Mouse (Mus musculus): ENCODE measurements around the gene Ext2. TPM values are rescaled to one million over a fixed set of nuclear protein-coding genes. Genes with fewer than 3 reads are reported as not detected.
A peak's percentile ranks its signal among the peaks of the same experiment; 100 is the strongest.

Gene Ext2
- polyA plus RNA-seq, 1 experiment from 2014 or later, result 76.0 TPM

DNA sequence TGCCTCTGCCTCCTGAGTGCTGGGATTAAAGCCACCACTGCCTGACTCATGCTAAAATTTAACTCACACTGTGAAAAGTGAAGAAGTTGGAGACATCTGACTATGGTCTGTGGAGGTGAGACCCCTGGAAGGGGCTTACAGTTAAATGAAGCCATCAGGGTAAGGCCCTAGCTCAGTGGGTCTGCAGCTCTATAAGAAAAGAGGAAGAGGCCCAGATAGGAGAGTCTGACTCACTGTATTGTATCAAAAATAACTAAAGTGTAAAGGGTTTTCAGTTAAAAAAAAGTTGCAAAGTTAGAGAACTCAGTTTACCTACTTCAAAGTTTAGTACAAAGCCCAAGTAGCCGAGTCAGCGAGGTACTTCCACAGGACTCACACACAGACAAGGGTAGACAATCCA lies 19.4 kb downstream of the Ext2 start:
- Histone ChIP-seq H3K27ac (replicated peaks) (no peak overlapping the region), H3K36me3 (replicated peaks) (peaks cover 83% of the 10 kb centered on the region), H3K4me1 (peaks cover 6% of the 10 kb centered on the region; the same call in 1 of the 2 replicates), H3K9me3 (no peaks in the 10 kb centered on the region), H3K27me3 (replicated peaks; ENCODE audit: low read depth, poor library complexity, severe bottlenecking) (no peaks in the 10 kb centered on the region), H3K4me3 (no peak overlapping the region)
- whole genome bisulfite sequencing, result 95% methylated on average over 2 of the region's 2 CpGs
- no peak for DNase-seq (ENCODE audit: low spot score)

DNA sequence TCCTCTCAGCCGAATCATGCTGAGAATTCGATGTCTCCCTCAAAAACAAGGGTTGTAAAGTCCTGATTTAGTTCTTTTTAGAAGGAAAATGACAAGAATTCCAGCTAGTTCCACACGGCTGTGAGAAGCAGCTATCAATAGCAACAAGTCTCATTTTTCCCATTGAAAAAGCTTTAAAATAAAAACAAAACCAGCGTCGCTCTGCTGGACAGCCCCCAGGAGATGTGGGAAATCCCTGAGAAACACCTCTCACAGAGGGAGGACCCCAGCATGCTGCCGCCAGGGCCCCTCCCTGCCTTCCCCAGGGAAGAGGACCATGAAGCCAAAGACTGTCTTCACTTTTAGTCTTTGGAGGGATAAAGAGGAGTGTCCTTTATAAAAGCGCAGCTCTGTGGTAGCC lies 21.3 kb downstream of the Ext2 start:
- H3K4me1 ChIP-seq, result peaks cover 6% of the 10 kb centered on the region; the same call in 1 of the 2 replicates
- DNase-seq (ENCODE audit: low spot score), result no peak
- H3K9me3 ChIP-seq, result no peaks in the 10 kb centered on the region
- H3K36me3 ChIP-seq (replicated peaks), result peaks cover 83% of the 10 kb centered on the region
- no peaks in the 10 kb centered on the region for H3K27me3 ChIP-seq (replicated peaks; ENCODE audit: low read depth, poor library complexity, severe bottlenecking)
- H3K27ac ChIP-seq (replicated peaks), result no peak overlapping the region
- WGBS, result 85% methylated on average over 7 of the region's 7 CpGs
- H3K4me3 ChIP-seq, result no peak overlapping the region

DNA sequence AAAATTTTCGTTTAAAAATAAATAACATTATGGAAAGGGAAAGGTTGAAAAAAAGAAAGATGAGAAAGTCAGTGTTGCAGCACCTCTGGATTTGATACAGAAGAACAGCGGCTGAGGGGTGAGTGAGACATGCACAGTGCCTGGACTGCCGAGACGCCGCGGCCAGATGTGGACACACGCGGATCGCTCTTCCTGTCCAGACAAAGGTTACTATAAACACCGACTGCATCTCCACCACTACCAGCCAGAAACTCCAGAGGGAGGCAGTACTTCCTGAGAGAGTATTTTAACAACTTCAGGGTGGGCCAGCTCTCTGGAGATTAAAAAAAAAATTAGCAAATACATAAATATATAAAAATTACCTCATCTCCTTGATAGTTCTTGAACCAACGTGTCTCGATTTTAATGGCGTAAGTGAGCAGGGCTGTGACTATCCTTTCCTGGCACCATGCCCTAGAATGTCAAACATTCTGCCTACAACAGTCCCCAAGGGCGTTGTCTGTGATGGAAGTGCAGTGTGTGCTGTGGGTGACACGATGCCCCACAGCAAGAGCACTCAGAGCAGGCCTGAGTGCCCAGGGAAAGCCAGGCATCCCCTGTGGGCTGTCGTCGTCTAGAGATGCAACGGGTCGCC lies 25.1 kb downstream of the Ext2 start:
- H3K27ac ChIP-seq (replicated peaks), result no peak overlapping the region
- no peaks in the 10 kb centered on the region for H3K27me3 ChIP-seq (replicated peaks; ENCODE audit: low read depth, poor library complexity, severe bottlenecking)
- WGBS, result 86% methylated on average over 19 of the region's 19 CpGs
- H3K36me3 ChIP-seq (replicated peaks), result peaks cover 85% of the 10 kb centered on the region
- H3K4me3 ChIP-seq, result no peak overlapping the region
- H3K9me3 ChIP-seq, result no peaks in the 10 kb centered on the region
- H3K4me1 ChIP-seq, result peaks cover 9% of the 10 kb centered on the region; the same call in 1 of the 2 replicates
- no peak for DNase-seq (ENCODE audit: low spot score)

DNA sequence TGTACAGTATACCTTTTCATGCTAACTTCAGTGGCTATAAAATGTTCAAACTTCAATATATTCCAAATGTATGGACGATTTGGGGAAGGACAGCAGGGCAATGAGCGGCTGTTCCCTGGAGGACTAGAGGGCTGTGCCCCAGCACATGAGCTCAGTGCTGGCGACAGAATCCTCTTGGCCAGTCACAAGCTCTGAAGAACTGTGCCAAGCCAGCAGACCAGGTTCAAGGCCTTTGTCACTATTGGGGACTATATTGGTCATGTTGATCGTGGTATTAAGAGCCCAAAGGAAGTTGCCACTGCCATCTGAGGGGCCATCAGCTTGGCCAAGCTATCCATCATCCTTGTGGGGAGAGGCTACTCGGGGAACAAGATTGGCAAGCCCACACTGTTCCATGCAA lies 28.0 kb downstream of the Ext2 start:
- no peak for DNase-seq (ENCODE audit: low spot score)
- peaks cover 89% of the 10 kb centered on the region for H3K36me3 ChIP-seq (replicated peaks)
- H3K27ac ChIP-seq (replicated peaks), result no peak overlapping the region
- WGBS, result 88% methylated on average over 5 of the region's 5 CpGs
- no peaks in the 10 kb centered on the region for H3K9me3 ChIP-seq
- no peak overlapping the region for H3K4me3 ChIP-seq
- peaks cover 19% of the 10 kb centered on the region for H3K4me1 ChIP-seq
- no peaks in the 10 kb centered on the region for H3K27me3 ChIP-seq (replicated peaks; ENCODE audit: low read depth, poor library complexity, severe bottlenecking)

DNA sequence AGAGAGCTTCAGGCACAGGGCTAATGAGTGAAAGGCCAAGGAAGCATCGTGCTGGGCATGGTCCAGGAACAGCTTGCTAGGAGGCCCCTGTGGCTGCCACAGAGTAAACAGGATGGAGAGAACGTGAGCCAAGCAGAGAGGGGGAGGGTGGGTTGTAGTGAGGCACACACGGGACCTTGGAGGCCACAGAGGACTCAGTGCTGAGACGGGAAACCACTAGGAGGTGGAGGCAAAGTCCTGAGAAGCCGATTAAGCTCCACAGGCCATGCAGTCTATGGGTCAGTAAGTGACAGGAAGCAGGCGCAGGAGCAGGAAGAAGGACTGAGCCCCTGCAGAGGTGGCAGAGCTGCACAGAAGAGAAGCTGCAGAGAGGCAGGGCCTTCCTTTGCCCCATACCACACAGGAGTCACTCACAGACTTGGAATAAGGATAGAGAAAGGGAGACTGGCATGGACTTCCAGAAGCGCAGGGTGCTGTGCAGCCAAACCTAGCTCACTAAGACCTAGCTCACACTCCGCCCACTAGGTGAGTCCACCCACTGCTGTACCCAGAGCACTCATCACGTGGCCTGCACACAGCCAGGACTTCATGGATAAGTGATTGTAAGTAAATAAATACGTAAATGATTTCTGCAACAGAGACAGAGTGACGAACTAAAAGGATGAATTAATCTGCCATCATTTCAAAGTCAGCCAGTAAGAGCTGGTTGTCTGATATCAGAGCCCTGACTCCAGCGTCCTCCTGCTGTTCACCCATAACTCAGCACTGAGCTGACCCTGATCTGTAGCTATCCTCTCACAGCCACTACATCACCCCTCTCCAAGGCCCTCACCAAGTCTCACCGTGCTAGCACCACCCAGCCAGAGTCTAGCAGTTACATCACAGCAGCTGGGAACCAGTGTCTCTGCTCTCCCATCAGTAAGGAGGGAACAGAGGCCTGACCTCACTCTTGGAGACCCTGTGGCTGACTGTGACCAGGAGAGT lies 30.6 kb downstream of the Ext2 start:
- no peaks in the 10 kb centered on the region for H3K9me3 ChIP-seq
- 58% methylated on average over 13 of the region's 13 CpGs for WGBS
- H3K27me3 ChIP-seq (replicated peaks; ENCODE audit: low read depth, poor library complexity, severe bottlenecking), result no peaks in the 10 kb centered on the region
- H3K27ac ChIP-seq (replicated peaks), result peak overlapping the region; percentile 67
- peaks cover 88% of the 10 kb centered on the region for H3K36me3 ChIP-seq (replicated peaks)
- H3K4me1 ChIP-seq, result peaks cover 17% of the 10 kb centered on the region
- DNase-seq (ENCODE audit: low spot score), result no peak
- H3K4me3 ChIP-seq, result no peak overlapping the region

DNA sequence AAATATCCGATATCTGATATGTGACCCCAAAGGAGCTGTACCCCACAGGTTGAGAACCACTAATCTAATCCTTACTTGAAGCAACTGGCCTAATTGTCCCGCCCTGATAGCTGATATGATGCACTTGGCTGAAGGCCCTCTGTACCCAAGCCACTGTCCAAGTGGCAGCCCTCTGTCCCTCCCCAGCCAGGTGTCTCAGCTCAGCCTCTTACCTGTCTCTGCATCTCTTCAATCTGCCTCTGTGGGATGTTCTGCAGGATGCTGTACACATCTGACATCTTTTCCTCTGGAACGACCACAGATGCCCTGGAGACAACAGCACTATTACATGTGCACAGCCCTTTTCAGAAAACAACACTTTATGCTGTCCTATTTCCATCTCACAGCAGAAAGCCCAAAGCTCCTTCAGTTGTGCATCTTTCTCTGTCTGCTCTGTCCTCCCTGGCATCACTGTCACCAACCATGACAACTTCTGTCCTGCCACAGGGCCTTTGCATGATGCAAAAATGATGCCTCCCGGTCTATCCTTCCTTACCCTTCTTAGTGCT lies 31.5 kb downstream of the Ext2 start:
- DNase-seq (ENCODE audit: low spot score), result no peak
- H3K27me3 ChIP-seq (replicated peaks; ENCODE audit: low read depth, poor library complexity, severe bottlenecking), result no peaks in the 10 kb centered on the region
- H3K27ac ChIP-seq (replicated peaks), result no peak overlapping the region
- peaks cover 83% of the 10 kb centered on the region for H3K36me3 ChIP-seq (replicated peaks)
- WGBS, result 88% methylated on average over 4 of the region's 4 CpGs
- H3K4me3 ChIP-seq, result no peak overlapping the region
- peaks cover 23% of the 10 kb centered on the region for H3K4me1 ChIP-seq
- H3K9me3 ChIP-seq, result no peaks in the 10 kb centered on the region

DNA sequence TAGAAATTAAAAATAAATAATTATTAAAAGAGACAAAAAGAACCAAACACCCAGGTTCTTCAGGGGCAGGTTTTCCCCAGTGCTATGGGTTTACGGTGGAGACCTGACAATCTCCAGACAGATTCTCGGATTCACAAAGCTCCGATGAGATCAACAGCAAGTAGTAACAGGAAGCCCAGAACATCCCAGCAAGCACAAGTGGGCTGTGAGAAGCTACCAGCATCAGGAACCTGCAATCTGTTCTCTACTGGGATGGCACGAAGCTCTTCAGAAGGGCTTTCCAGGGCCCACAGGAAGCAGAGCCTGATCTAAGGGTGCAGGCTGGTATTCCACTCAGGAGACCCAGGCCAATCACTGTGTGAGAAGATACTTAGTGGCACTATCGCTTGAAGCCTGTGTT lies 33.8 kb downstream of the Ext2 start:
- Histone ChIP-seq H3K9me3 (no peaks in the 10 kb centered on the region), H3K27ac (replicated peaks) (no peak overlapping the region), H3K4me1 (peaks cover 45% of the 10 kb centered on the region), H3K4me3 (no peak overlapping the region), H3K36me3 (replicated peaks) (peaks cover 64% of the 10 kb centered on the region), H3K27me3 (replicated peaks; ENCODE audit: low read depth, poor library complexity, severe bottlenecking) (no peaks in the 10 kb centered on the region)
- 81% methylated on average over 5 of the region's 5 CpGs for WGBS
- DNase-seq (ENCODE audit: low spot score), result no peak

DNA sequence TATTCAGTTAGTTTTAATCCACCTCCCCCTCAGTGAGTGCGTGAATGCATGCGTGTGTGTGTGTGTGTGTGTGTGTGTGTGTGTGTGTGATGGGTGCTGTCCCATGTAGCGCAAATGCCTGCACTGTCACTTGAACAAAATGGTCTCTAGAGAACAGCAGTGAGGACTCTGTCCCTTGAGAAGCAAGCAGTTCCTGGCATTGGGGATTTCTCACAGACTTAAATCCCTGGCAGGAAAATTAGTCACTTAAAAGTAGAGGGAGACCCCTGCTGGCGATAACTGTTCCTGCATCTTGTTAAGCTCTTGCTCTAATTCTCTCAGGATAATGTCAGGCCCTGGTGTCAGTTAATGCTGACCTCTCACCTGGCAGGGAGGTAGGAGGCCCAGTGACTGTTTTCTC lies 36.2 kb downstream of the Ext2 start:
- H3K4me3 ChIP-seq, result no peak overlapping the region
- H3K27me3 ChIP-seq (replicated peaks; ENCODE audit: low read depth, poor library complexity, severe bottlenecking), result no peaks in the 10 kb centered on the region
- H3K27ac ChIP-seq (replicated peaks), result 0 out of 2 replicates have a peak overlapping the region, but pooled peaks have one; percentile 57
- no peaks in the 10 kb centered on the region for H3K9me3 ChIP-seq
- WGBS, result 45% methylated on average over 4 of the region's 4 CpGs
- peaks cover 41% of the 10 kb centered on the region for H3K4me1 ChIP-seq
- DNase-seq (ENCODE audit: low spot score), result peak; percentile 79
- peaks cover 49% of the 10 kb centered on the region for H3K36me3 ChIP-seq (replicated peaks)

DNA sequence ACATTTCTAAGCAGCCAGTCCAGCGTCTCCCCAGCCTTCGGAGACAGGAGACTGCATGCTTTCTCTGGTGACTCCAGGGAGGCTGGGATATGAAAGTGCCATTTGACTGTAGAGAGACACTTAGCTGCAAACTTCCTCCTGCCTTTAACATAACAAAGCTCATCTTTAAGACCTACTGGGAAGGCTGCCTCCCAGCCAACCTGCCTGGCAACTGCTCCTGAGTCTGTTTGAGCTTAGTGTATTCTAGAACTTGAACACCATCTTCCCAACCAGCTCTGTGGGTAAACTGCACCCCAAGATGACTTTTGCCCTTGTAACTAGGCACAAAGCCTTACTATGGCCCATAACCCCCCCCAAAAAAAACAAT lies 37.0 kb downstream of the Ext2 start:
- H3K36me3 ChIP-seq (replicated peaks), result peaks cover 41% of the 10 kb centered on the region
- no peak overlapping the region for H3K4me3 ChIP-seq
- peaks cover 46% of the 10 kb centered on the region for H3K4me1 ChIP-seq
- no peak for DNase-seq (ENCODE audit: low spot score)
- no peaks in the 10 kb centered on the region for H3K9me3 ChIP-seq
- H3K27ac ChIP-seq (replicated peaks), result peak overlapping the region; percentile 57
- 37% methylated on average over 2 of the region's 2 CpGs for WGBS
- no peaks in the 10 kb centered on the region for H3K27me3 ChIP-seq (replicated peaks; ENCODE audit: low read depth, poor library complexity, severe bottlenecking)

DNA sequence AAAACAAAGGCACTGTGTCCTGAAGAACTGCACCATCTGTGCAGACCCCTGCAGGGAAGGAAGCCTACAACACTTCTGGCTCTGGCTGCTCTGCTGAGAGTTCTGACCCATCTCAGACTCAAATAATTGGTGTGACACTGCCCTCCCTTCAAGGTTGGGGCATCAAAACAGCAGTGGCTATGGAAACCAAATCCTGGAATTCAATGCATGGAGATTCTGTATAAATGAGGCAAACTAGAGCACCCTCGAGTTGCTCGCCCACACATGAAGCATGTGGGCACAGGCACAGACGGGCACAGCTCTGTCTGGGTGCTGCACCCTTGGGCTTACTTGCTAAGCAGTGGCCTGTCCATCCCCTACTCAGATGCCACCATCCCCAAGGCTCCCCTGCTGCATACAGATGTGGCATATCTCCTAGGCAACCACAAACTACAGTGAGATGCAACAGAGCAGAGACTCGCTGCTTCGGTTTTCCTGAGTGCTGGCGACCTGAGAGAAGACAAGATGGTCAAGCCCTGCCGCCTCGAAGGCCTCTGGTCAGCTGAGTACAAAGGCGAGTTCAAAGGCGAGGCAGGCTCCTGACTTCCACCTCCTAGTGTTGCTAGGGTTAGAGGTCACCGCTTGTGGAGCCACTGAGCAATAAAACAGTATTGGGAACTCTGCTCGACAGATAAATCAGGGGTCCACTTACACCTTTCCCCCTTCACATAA lies 37.5 kb downstream of the Ext2 start:
- peaks cover 51% of the 10 kb centered on the region for H3K4me1 ChIP-seq
- DNase-seq (ENCODE audit: low spot score), result peak; percentile 34
- H3K27me3 ChIP-seq (replicated peaks; ENCODE audit: low read depth, poor library complexity, severe bottlenecking), result no peaks in the 10 kb centered on the region
- H3K36me3 ChIP-seq (replicated peaks), result peaks cover 36% of the 10 kb centered on the region
- 25% methylated on average over 12 of the region's 12 CpGs for WGBS
- no peak overlapping the region for H3K4me3 ChIP-seq
- H3K27ac ChIP-seq (replicated peaks), result peak overlapping the region; percentile 57
- no peaks in the 10 kb centered on the region for H3K9me3 ChIP-seq

DNA sequence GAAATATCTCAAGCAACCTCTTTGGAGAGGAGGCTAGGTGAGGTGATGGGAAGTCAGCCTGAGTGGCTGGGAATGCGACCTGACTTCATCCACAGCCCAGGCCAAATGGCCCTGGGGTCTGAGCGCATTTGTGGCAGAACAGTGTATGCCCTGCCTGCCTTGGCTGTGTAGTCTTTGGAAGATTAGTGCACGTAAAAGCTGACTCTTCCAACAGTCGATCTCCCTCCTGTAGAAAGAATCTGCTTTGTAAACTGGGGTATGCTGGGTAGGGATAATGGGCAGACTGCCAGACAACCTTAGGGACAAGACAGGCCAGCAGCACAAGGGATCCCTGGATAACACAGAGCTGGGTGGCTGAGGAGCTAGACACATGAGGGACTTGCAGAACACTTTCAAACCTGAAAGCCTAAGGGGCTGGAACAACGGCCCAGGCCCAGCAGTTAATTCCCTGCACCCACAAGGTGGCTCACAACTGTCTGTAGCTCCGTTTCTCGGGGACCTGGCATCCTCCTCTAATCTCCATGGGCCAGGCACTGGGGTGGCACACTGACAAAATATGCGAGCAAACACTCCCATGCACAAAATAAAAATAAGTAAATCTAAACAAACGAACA lies 38.3 kb downstream of the Ext2 start:
- no peak for DNase-seq (ENCODE audit: low spot score)
- no peaks in the 10 kb centered on the region for H3K9me3 ChIP-seq
- H3K27ac ChIP-seq (replicated peaks), result no peak overlapping the region
- 75% methylated on average over 9 of the region's 9 CpGs for WGBS
- H3K4me1 ChIP-seq, result peaks cover 60% of the 10 kb centered on the region
- no peak overlapping the region for H3K4me3 ChIP-seq
- H3K27me3 ChIP-seq (replicated peaks; ENCODE audit: low read depth, poor library complexity, severe bottlenecking), result no peaks in the 10 kb centered on the region
- peaks cover 27% of the 10 kb centered on the region for H3K36me3 ChIP-seq (replicated peaks)

DNA sequence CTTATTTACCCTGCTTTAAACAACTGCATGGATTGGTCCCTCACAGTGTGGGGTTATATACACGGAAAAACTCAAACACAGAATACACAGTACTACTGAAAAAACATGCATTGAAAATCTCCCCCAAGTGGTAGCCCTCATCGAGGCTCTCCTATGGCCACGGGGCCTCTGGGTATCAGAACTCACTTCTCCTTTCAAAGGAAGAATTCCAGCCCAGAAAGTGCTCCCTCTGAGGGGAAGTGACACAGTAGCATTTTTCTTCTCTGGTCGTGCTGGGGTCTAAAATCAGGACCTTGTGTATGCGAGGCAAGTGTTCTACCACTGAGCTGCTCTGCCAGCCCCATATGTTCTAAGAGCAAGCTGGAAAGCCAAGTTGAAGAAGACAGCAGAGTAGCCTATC lies 39.7 kb downstream of the Ext2 start:
- Histone ChIP-seq H3K9me3 (no peaks in the 10 kb centered on the region), H3K27me3 (replicated peaks; ENCODE audit: low read depth, poor library complexity, severe bottlenecking) (no peaks in the 10 kb centered on the region), H3K4me3 (no peak overlapping the region), H3K4me1 (peaks cover 64% of the 10 kb centered on the region), H3K27ac (replicated peaks) (no peak overlapping the region), H3K36me3 (replicated peaks) (peaks cover 20% of the 10 kb centered on the region)
- no peak for DNase-seq (ENCODE audit: low spot score)
- 62% methylated on average over 5 of the region's 5 CpGs for whole genome bisulfite sequencing
